Mouse (Mus musculus) forebrain, embryonic 16.5 days (tissue): Measurements from ENCODE around the gene Gm20708. TPM values are rescaled to one million over a fixed set of nuclear protein-coding genes. Genes with fewer than 3 reads are reported as not detected.

Experiments
- ATAC-seq: fragments of 200-750 bp; cut with Nextera tagmentation; 2 replicates; pipeline ENCODE4 v1.8.0; 2017; ENCODE audit warnings: mild to moderate bottlenecking, moderate library complexity
- H3K27ac ChIP-seq: fragments of 300-500 bp; sonication (generic); 2 replicates; pipeline ENCODE4 v1.5.1; 2014; ENCODE audit warnings: low read length, control low read depth
- H3K27me3 ChIP-seq: fragments of 300-500 bp; sonication (generic); replicated peaks from 2 replicates; pipeline ENCODE4 v1.6.1; 2014; ENCODE audit warnings: low read length; ENCODE audit not compliant: control insufficient read depth, insufficient read depth
- H3K36me3 ChIP-seq: fragments of 300-500 bp; sonication (generic); 2 replicates; pipeline ENCODE4 v1.6.1; 2014; ENCODE audit not compliant: control insufficient read depth, insufficient read depth
- H3K4me1 ChIP-seq: fragments of 300-500 bp; sonication (generic); replicated peaks from 2 replicates; pipeline ENCODE4 v1.6.1; 2014; ENCODE audit warnings: low read length; ENCODE audit not compliant: control insufficient read depth, insufficient read depth
- H3K4me2 ChIP-seq: fragments of 300-500 bp; sonication (generic); 2 replicates; pipeline ENCODE4 v1.6.1; 2014; ENCODE audit warnings: mild to moderate bottlenecking, low read length, control low read depth
- H3K4me3 ChIP-seq: fragments of 300-500 bp; sonication (generic); replicated peaks from 2 replicates; pipeline ENCODE4 v1.5.1; 2014; ENCODE audit warnings: mild to moderate bottlenecking, low read length, control low read depth
- H3K9ac ChIP-seq: fragments of 300-500 bp; sonication (generic); replicated peaks from 2 replicates; pipeline ENCODE4 v1.6.1; 2014; ENCODE audit warnings: low read depth, low read length, control low read depth
- H3K9me3 ChIP-seq: fragments of 300-500 bp; sonication (generic); 2 replicates; pipeline ENCODE4 v1.6.1; 2016; ENCODE audit warnings: low read length; ENCODE audit not compliant: control insufficient read depth
- WGBS: fragments of 180-500 bp; shearing (Covaris S2); extraction: QIAGEN DNeasy Blood & Tissue Kit; methylation state at CpG from one replicate; pipeline ENCODE4 v1.1.7; 2014; 5-methylcytosine and 5-hydroxymethylcytosine counted together
- polyA plus RNA-seq: library from polyadenylated mRNA; unstranded; fragments of >200 nt; fragmentation: Nextera tagmentation; extraction: Ambion mirVana; gene quantifications from 2 replicates; pipeline ENCODE4 v1.2.1, GENCODE M21; 2015

Gm20708 gene
- polyA plus RNA-seq, 1 experiment from 2014 or later = 0.90 TPM

DNA sequence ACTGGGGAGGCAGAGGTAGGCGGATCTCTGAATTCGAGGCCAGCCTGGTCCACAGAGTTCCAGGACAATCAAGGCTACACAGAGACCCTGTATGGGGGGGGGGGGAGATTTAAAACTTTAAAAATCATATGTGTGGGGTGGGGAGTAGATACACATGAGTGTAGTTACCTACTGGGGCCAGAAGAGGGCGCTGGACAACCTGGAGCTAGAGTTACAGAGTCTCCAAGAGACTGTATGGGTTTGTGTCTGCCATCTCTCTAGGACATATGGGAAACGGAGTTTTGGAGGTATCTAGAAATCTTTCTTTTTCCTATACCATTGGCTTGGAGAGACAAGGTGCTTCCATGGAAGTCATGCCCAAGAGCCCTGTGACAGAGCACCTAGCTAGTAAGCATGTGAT is 65.0 kb downstream of the Gm20708 start:
- Histone ChIP-seq H3K9ac (no peak overlapping the region), H3K4me2 (no peak overlapping the region), H3K4me1 (peaks cover 34% of the 10 kb centered on the region), H3K27me3 (no peaks in the 10 kb centered on the region), H3K36me3 (no peaks in the 10 kb centered on the region), H3K9me3 (no peaks in the 10 kb centered on the region), H3K4me3 (no peak overlapping the region), H3K27ac (no peak overlapping the region)
- ATAC-seq = no peak
- WGBS = 64% methylated on average over 4 of the region's 4 CpGs

DNA sequence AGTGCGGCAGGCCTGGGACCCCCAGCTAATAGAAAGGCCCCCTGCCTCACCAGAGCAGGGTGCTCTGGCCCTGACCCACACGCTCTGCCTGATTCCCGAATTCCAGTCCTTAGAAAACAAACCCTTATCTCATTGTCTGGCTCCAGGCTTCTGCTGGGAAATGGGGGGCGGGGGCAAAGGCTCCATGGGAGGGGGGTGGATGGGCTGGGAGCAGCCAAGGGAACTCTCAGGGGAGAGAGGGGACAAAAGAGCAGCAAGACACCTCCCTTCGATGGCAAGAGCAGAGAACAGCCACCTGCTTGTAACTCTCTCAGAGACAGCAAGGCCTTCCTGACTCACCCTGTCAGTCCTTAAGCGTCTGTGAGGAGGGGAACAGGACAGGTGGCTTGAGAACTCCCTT is 66.2 kb downstream of the Gm20708 start:
- 16% methylated on average over 6 of the region's 6 CpGs for WGBS
- H3K36me3 ChIP-seq = no peaks in the 10 kb centered on the region
- no peak overlapping the region for H3K9ac ChIP-seq
- no peak overlapping the region for H3K4me3 ChIP-seq
- no peaks in the 10 kb centered on the region for H3K9me3 ChIP-seq
- H3K4me1 ChIP-seq = peaks cover 30% of the 10 kb centered on the region
- no peak overlapping the region for H3K4me2 ChIP-seq
- H3K27ac ChIP-seq = no peak overlapping the region
- ATAC-seq = no peak
- no peaks in the 10 kb centered on the region for H3K27me3 ChIP-seq

DNA sequence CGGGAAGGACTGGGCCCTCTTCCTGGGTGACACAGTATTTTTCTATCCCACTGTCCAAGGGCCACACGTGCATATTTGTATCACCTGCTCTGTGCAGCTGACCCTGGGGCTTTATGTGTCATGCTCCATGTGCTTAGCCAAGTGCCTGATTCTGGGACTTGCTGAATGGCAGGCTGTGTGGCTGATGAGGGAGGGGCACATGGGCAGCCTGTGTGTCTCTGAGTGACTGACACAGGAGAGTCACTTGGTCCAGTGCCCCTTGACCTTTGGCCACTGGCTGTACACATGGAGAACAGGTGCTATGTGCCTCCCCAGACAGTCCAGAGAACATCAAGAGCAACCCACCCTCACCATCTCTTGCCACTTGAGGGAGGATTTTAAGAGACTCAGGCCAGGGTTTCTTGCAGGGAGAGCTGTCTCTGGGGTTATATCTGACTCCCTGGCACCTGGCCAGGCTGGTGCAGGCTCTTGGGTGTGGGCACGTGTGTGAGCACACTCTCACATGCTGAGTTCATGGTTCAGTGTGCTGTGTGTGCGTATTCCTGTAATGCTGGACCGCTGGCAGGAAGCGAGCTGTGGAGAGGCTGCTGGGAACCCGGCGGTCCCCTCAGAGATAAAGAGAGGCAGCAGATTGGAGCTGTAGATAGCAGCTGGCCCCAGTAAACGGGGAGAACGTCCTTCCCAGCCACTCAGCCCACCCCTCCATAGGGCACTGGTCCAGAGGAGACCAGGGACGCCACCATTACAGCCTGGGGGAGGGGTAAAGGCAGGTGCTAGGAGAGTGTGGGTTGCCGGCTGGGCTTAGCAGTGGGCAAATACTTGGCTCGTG is 68.7 kb downstream of the Gm20708 start:
- peak overlapping the region; percentile 43 for H3K9ac ChIP-seq
- 25% methylated on average over 13 of the region's 13 CpGs for WGBS
- H3K36me3 ChIP-seq = no peaks in the 10 kb centered on the region
- H3K4me3 ChIP-seq = no peak overlapping the region
- H3K27ac ChIP-seq = peak overlapping the region; percentile 52
- no peaks in the 10 kb centered on the region for H3K27me3 ChIP-seq
- peaks cover 25% of the 10 kb centered on the region for H3K4me1 ChIP-seq
- H3K9me3 ChIP-seq = no peaks in the 10 kb centered on the region
- H3K4me2 ChIP-seq = peak overlapping the region; percentile 41
- ATAC-seq = peak; percentile 73

DNA sequence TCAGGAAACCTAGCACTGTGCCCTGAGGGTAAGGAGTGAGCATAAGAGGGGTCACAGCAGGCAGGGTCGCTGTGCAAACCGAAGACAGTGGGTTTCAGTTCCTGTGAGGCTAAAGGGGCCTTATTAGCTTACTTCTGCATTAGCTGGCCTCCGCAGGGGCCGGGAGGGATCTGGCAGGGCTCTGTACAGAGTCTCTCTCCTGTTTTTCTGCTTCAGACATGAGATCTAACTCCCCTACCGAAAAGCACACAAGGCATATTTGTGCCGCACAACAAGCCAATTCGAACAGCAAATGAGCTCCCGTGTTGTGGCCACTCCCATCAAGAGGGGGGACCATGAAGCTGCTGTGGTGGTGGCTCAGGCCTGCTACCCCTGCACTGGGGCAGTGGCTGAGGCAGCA is 69.4 kb downstream of the Gm20708 start:
- Histone ChIP-seq H3K27ac (peak overlapping the region; percentile 52; the same call in 1 of the 2 replicates), H3K27me3 (no peaks in the 10 kb centered on the region), H3K4me2 (peak overlapping the region; percentile 41), H3K36me3 (no peaks in the 10 kb centered on the region), H3K4me1 (peaks cover 21% of the 10 kb centered on the region), H3K9ac (peak overlapping the region; percentile 43; the same call in 1 of the 2 replicates), H3K9me3 (no peaks in the 10 kb centered on the region), H3K4me3 (no peak overlapping the region)
- peak; percentile 24; the same call in 1 of the 2 replicates for ATAC-seq
- 11% methylated on average over 8 of the region's 8 CpGs for WGBS

DNA sequence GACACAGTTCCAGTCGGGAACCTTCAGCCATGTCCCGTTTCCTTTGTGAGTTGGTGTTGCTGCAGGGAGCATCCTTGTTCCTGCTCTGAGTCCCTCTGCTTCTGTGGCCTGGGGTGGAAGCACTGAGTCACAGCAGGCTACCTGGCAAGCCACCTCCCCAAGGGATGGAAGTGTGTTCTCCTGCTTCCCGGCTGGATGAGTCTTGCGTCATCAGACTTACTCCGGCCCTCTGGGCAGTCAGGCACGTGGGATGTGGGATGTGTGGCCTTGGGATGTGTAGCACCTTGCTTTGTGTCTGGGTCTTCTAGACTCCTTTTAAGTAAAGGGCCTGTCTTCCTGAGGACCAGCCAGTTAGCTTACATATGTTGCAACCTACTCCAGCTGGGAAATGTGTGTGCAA is 70.2 kb downstream of the Gm20708 start:
- no peaks in the 10 kb centered on the region for H3K27me3 ChIP-seq

DNA sequence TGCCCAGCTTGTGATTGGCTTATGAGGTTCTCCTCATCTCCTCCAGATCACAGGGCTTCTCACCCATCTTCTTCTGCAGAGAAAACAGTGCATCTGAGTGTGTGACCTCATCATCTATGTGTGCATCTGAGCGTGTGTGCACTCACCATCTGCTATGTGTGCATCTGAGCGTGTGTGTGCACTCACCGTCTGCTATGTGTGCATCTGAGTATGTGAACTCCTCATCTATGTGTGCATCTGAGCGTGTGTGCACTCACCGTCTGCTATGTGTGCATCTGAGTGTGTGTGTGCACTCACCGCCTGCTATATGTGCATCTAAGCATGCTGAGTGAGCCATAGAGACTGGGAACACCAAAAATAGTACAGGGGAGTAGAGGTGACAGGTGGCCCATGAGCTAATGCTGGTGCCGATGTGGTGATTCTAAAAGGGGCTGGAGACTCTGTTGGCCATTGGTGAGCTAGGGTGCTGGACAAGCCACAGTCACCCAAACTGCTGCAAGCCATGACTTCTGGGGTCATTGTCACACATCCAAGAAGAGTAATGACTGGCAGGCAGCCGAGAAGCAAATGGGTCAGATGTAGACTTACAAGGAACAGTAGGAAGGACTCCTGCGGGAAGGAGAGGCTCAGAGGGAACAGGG is 71.0 kb downstream of the Gm20708 start:
- no peak overlapping the region for H3K4me3 ChIP-seq
- H3K9ac ChIP-seq = no peak overlapping the region
- no peaks in the 10 kb centered on the region for H3K36me3 ChIP-seq
- H3K27me3 ChIP-seq = 0 out of 2 replicates have a peak, but pooled peaks cover 2% of the 10 kb centered on the region
- 89% methylated on average over 9 of the region's 9 CpGs for WGBS
- no peak for ATAC-seq
- H3K27ac ChIP-seq = no peak overlapping the region
- H3K4me2 ChIP-seq = no peak overlapping the region
- no peaks in the 10 kb centered on the region for H3K9me3 ChIP-seq
- peaks cover 21% of the 10 kb centered on the region for H3K4me1 ChIP-seq

More for the DNA sequence above, 70.2 kb downstream of the Gm20708 start:
- no peak overlapping the region for H3K27ac ChIP-seq
- no peak for ATAC-seq
- no peak overlapping the region for H3K4me3 ChIP-seq
- no peaks in the 10 kb centered on the region for H3K9me3 ChIP-seq
- WGBS = 81% methylated on average over 6 of the region's 6 CpGs
- H3K36me3 ChIP-seq = no peaks in the 10 kb centered on the region
- no peak overlapping the region for H3K4me2 ChIP-seq
- H3K9ac ChIP-seq = no peak overlapping the region
- H3K4me1 ChIP-seq = peaks cover 21% of the 10 kb centered on the region

DNA sequence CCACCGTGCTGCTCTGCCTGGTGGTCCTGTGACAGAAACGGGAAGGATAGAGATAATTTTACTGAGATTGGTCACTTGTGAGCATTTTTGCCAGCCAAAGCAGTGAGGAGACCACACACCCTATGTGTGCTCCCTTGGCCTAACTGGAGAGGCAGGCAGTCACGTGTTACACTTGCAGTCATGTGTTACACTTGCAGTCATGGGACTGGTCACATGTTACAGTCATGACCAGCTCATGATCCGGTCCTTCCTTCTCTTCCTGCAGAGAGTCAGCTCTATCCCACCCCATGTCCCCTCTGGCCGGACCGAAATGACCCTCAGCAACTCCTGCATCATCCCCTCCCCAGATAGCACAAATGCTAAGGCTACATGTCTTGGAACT is 71.5 kb downstream of the Gm20708 start:
- 0 out of 2 replicates have a peak, but pooled peaks cover 2% of the 10 kb centered on the region for H3K27me3 ChIP-seq
- H3K4me2 ChIP-seq = no peak overlapping the region
- no peaks in the 10 kb centered on the region for H3K36me3 ChIP-seq
- H3K4me1 ChIP-seq = peaks cover 21% of the 10 kb centered on the region
- no peak overlapping the region for H3K4me3 ChIP-seq
- no peak for ATAC-seq
- WGBS = 83% methylated on average over 6 of the region's 6 CpGs
- no peak overlapping the region for H3K27ac ChIP-seq
- no peak overlapping the region for H3K9ac ChIP-seq
- H3K9me3 ChIP-seq = no peaks in the 10 kb centered on the region

DNA sequence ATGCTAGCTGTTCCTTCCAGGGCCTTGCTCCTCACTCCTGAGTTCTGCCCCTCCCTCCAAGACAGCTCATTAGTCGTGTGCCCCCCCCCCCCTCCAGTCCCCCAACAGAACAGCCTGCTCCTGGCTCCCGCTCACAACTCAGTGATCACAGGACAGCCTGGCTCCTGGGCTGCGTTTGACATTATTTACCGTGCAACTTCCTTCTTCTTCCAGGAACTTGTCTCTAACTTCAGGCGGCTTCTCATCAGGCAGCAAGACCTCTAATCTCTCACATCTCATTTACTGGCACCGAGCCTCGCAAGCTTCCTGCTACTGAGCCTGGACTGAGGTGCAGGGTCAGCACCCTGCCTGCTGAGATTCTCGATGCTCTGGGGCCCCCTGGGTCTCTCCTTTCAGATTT is 72.3 kb downstream of the Gm20708 start:
- no peak overlapping the region for H3K4me2 ChIP-seq
- WGBS = 18% methylated on average over 8 of the region's 8 CpGs
- H3K9me3 ChIP-seq = no peaks in the 10 kb centered on the region
- no peak overlapping the region for H3K4me3 ChIP-seq
- H3K36me3 ChIP-seq = no peaks in the 10 kb centered on the region
- H3K4me1 ChIP-seq = peaks cover 21% of the 10 kb centered on the region
- no peak overlapping the region for H3K27ac ChIP-seq
- H3K9ac ChIP-seq = no peak overlapping the region
- H3K27me3 ChIP-seq = 0 out of 2 replicates have a peak, but pooled peaks cover 4% of the 10 kb centered on the region
- ATAC-seq = no peak

DNA sequence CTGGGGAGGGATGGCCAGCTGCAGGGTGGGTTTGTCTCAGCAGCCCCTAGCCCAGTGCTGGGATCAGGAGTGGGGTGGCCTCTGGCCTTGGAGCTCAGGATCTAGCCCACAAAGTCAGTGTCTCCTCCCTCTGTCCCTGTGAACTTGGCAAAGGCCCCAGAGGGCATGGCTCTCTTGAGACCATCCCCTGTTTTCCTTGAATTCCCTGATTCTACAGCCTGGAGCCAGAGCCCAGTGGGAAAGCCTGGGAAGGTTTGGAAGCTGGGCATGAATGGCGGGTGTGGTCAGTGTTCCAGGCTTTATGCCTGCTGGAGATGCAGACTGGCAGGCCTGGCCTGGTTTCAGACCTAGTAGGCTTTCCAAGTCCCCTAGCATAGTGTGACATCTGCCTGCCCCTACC is 72.7 kb downstream of the Gm20708 start:
- Histone ChIP-seq H3K9me3 (no peaks in the 10 kb centered on the region), H3K4me2 (no peak overlapping the region), H3K36me3 (no peaks in the 10 kb centered on the region), H3K27me3 (0 out of 2 replicates have a peak, but pooled peaks cover 4% of the 10 kb centered on the region), H3K4me3 (no peak overlapping the region), H3K27ac (no peak overlapping the region), H3K4me1 (peaks cover 21% of the 10 kb centered on the region), H3K9ac (no peak overlapping the region)
- ATAC-seq = no peak
- WGBS = 73% methylated on average over 1 of the region's 1 CpGs
